Mouse (Mus musculus) urinary bladder, postnatal 36 days (tissue): ENCODE results near the gene Nostrin.
A peak's percentile ranks its signal among the peaks of the same experiment; 100 is the strongest.

ENCODE experiments used
- DNase-seq, 2 experiments: peaks; one replicate each; pipeline ENCODE4 v3.0.0; 2022; ENCODE audit warnings: low spot score in 2 of 2, mixed read lengths in 1 of 2

The Nostrin gene

GRCm38 (mm10) chr2:69135661-69136576 lies at the start of gene Nostrin:
TSS of gene Nostrin (plus strand) at chr2:69135800.
- peak; percentile 11 to 24 for DNase-seq

GRCm38 (mm10) chr2:69086505-69087260 lies 48.9 kb upstream of the Nostrin start:
- no peak for DNase-seq

- no peak for DNase-seq
These were observed 39.8 kb upstream of the Nostrin start for GRCm38 (mm10) chr2:69095836-69096235.

- no peak for DNase-seq
These were observed 38.8 kb upstream of the Nostrin start for GRCm38 (mm10) chr2:69096821-69097220.

GRCm38 (mm10) chr2:69097526-69097925 lies 38.1 kb upstream of the Nostrin start:
- DNase-seq, result no peak

- DNase-seq, result no peak
These were observed 36.9 kb upstream of the Nostrin start for GRCm38 (mm10) chr2:69098701-69099100.

GRCm38 (mm10) chr2:69099147-69099546 lies 36.5 kb upstream of the Nostrin start:
- no peak for DNase-seq

- DNase-seq, result peak in 1 of 2 experiments; percentile 23
These were observed 34.9 kb upstream of the Nostrin start for GRCm38 (mm10) chr2:69100706-69101105.

GRCm38 (mm10) chr2:69103526-69103925 lies 32.1 kb upstream of the Nostrin start:
- DNase-seq, result no peak

- DNase-seq, result no peak
These were observed 31.0 kb upstream of the Nostrin start for GRCm38 (mm10) chr2:69104511-69105145.

- no peak for DNase-seq
These were observed 26.4 kb upstream of the Nostrin start for GRCm38 (mm10) chr2:69109246-69109645.

GRCm38 (mm10) chr2:69109710-69110109 lies 25.9 kb upstream of the Nostrin start:
- no peak for DNase-seq

GRCm38 (mm10) chr2:69112609-69113008 lies 23.0 kb upstream of the Nostrin start:
- DNase-seq, result no peak

- no peak for DNase-seq
These were observed 21.6 kb upstream of the Nostrin start for GRCm38 (mm10) chr2:69113829-69114547.

- DNase-seq, result no peak
These were observed 19.7 kb upstream of the Nostrin start for GRCm38 (mm10) chr2:69115921-69116320.

GRCm38 (mm10) chr2:69116767-69117166 lies 18.8 kb upstream of the Nostrin start:
- no peak for DNase-seq

- DNase-seq, result no peak
These were observed 16.6 kb upstream of the Nostrin start for GRCm38 (mm10) chr2:69118994-69119393.

GRCm38 (mm10) chr2:69119718-69120117 lies 15.9 kb upstream of the Nostrin start:
- no peak for DNase-seq

GRCm38 (mm10) chr2:69121681-69122080 lies 13.9 kb upstream of the Nostrin start:
- DNase-seq, result no peak

- no peak for DNase-seq
These were observed 10.2 kb upstream of the Nostrin start for GRCm38 (mm10) chr2:69125425-69125824.

GRCm38 (mm10) chr2:69128321-69128720 lies 7.3 kb upstream of the Nostrin start:
- no peak for DNase-seq
